Mouse (Mus musculus) central nervous system, embryonic 14 days (tissue): ENCODE results near the gene Plekhj1. TPM values are rescaled to one million over a fixed set of nuclear protein-coding genes. Genes with fewer than 3 reads are reported as not detected.

ENCODE experiments used
- polyA plus RNA-seq: library from polyadenylated mRNA; depleted of rRNA; stranded (reverse); fragments of >200 nt; gene quantifications from 2 replicates; pipeline ENCODE4 v1.2.3, GENCODE M21; 2012; rRNA removed

The Plekhj1 gene
- polyA plus RNA-seq, result 116 and 118 TPM in 2 replicates

GRCm38 (mm10) chr10:80798150-80799006, at the start of gene Plekhj1, which contains the start of gene Sf3a2:
Gene Plekhj1, minus strand, starts transcription at chr10:80798626.
Gene Sf3a2, plus strand, starts transcription at chr10:80798198.

GRCm38 (mm10) chr10:80843931-80844547, 45.6 kb upstream of the Plekhj1 start, which contains the start of gene Lingo3:
Gene Lingo3, minus strand, starts transcription at chr10:80844039.

GRCm38 (mm10) chr10:80826151-80827062, 28.0 kb upstream of the Plekhj1 start, which contains the start of gene Oaz1:
Gene Oaz1, plus strand, starts transcription at chr10:80826656.

GRCm38 (mm10) chr10:80813366-80813765, 14.9 kb upstream of the Plekhj1 start, which contains the start of gene Jsrp1:
Gene Jsrp1, minus strand, starts transcription at chr10:80813498.

GRCm38 (mm10) chr10:80804916-80805315, 6.5 kb upstream of the Plekhj1 start, which contains the start of gene Amh:
Gene Amh, plus strand, starts transcription at chr10:80805243.

GRCm38 (mm10) chr10:80754594-80755290, 43.7 kb downstream of the Plekhj1 start, which contains the start of gene Dot1l:
Gene Dot1l, plus strand, starts transcription at chr10:80755206.

Other genes starting within 250 kb of the Plekhj1 start
- gene Rexo1, start 237.1 kb downstream of the Plekhj1 start, polyA plus RNA-seq, result 59.5 and 61.4 TPM in 2 replicates
- gene Klf16, start 221.3 kb downstream of the Plekhj1 start, polyA plus RNA-seq, result 13.9 and 14.8 TPM in 2 replicates
- gene Abhd17a, start 208.3 kb downstream of the Plekhj1 start, polyA plus RNA-seq, result 126 and 131 TPM in 2 replicates
- 53.6 and 62.1 TPM in 2 replicates for gene Scamp4, start 195.8 kb downstream of the Plekhj1 start, polyA plus RNA-seq
- 11.3 and 11.5 TPM in 2 replicates for gene Adat3, start 195.7 kb downstream of the Plekhj1 start, polyA plus RNA-seq
- 4.7 TPM in 2 replicates for gene Gm49322, start 192.6 kb downstream of the Plekhj1 start, polyA plus RNA-seq
- 203 and 212 TPM in 2 replicates for gene Csnk1g2, start 175.8 kb downstream of the Plekhj1 start, polyA plus RNA-seq
- gene Btbd2, start 141.6 kb downstream of the Plekhj1 start, polyA plus RNA-seq, result 93.0 and 93.8 TPM in 2 replicates
- 87.9 and 92.8 TPM in 2 replicates for gene Mknk2, start 120.5 kb downstream of the Plekhj1 start, polyA plus RNA-seq
- 34.5 and 37.2 TPM in 2 replicates for gene Mob3a, start 96.6 kb downstream of the Plekhj1 start, polyA plus RNA-seq
- 66.3 and 70.4 TPM in 2 replicates for gene Izumo4, start 96.4 kb downstream of the Plekhj1 start, polyA plus RNA-seq
- 153 and 171 TPM in 2 replicates for gene Ap3d1, start 56.4 kb downstream of the Plekhj1 start, polyA plus RNA-seq
- 46.3 and 56.0 TPM in 2 replicates for gene Dot1l, start 43.4 kb downstream of the Plekhj1 start, polyA plus RNA-seq
- gene Sf3a2, start 428 bp downstream of the Plekhj1 start, polyA plus RNA-seq, result 85.0 and 92.8 TPM in 2 replicates
- gene Amh, start 6.6 kb upstream of the Plekhj1 start, polyA plus RNA-seq, result 1.4 and 1.5 TPM in 2 replicates
- 0.48 and 2.0 TPM in 2 replicates for gene Jsrp1, start 14.9 kb upstream of the Plekhj1 start, polyA plus RNA-seq
- gene Oaz1, start 28.0 kb upstream of the Plekhj1 start, polyA plus RNA-seq, result 683 and 719 TPM in 2 replicates
- gene Lingo3, start 45.4 kb upstream of the Plekhj1 start, polyA plus RNA-seq, result 3.6 and 3.8 TPM in 2 replicates
- gene Lsm7, start 56.6 kb upstream of the Plekhj1 start, polyA plus RNA-seq, result 387 and 393 TPM in 2 replicates
- gene Sppl2b, start 56.6 kb upstream of the Plekhj1 start, polyA plus RNA-seq, result 92.4 and 97.1 TPM in 2 replicates
- gene Tmprss9, start 73.2 kb upstream of the Plekhj1 start, polyA plus RNA-seq, result 0.18 and 0.24 TPM in 2 replicates
- gene Timm13, start 102.3 kb upstream of the Plekhj1 start, polyA plus RNA-seq, result 220 and 228 TPM in 2 replicates
- 67.4 and 72.6 TPM in 2 replicates for gene Lmnb2, start 119.6 kb upstream of the Plekhj1 start, polyA plus RNA-seq
- gene Gadd45b, start 131.4 kb upstream of the Plekhj1 start, polyA plus RNA-seq, result 11.8 and 18.5 TPM in 2 replicates
- 10.9 and 12.3 TPM in 2 replicates for gene Gng7, start 216.3 kb upstream of the Plekhj1 start, polyA plus RNA-seq
- 37.6 and 39.8 TPM in 2 replicates for gene Diras1, start 227.0 kb upstream of the Plekhj1 start, polyA plus RNA-seq
- gene Slc39a3, start 238.8 kb upstream of the Plekhj1 start, polyA plus RNA-seq, result 53.7 and 54.5 TPM in 2 replicates